Mouse (Mus musculus) Patski (cell line): ENCODE results near the gene Sox12. TPM values are rescaled to one million over a fixed set of nuclear protein-coding genes. Genes with fewer than 3 reads are reported as not detected.
"Not testable (repeated sequence)": the region's sequence is repeated elsewhere in the genome, so short reads cannot be mapped to it uniquely, and the experiment has no call there.

Source experiments
- ATAC-seq: fragments of 100-300 bp; one replicate; pipeline ENCODE4 v1.8.0; 2021
- CTCF ChIA-PET: fragments of 350-600 bp; sonication (Branson Sonifier 250); formaldehyde crosslinking; loops from one replicate; lab custom pipeline; 2022; ENCODE audit warnings: inconsistent platforms; lab: Charles Lee
- POLR2A ChIA-PET: fragments of 350-600 bp; sonication (Branson Sonifier 250); formaldehyde crosslinking; loops from one replicate; lab custom pipeline; 2022; ENCODE audit warnings: antibody characterized with exemption, inconsistent platforms; lab: Charles Lee
- DNase-seq: peaks from one replicate; pipeline ENCODE4 v3.0.0-alpha.2; 2011; ENCODE audit warnings: low read depth, low spot score
- H3K27me3 ChIP-seq: fragments of 371-371 bp; one replicate; pipeline ENCODE4 v1.5.1; 2021
- CTCF ChIP-seq: fragments of 100-300 bp; IDR thresholded peaks from one replicate; pipeline ENCODE4 v1.5.1; 2021
- in situ Hi-C: fragments of 300-500 bp; cut with MboI; formaldehyde crosslinking; loops from 3 replicates; pipeline ENCODE4 v1.11.1; 2018; ENCODE audit warnings: low pct_unique_long_range_greater_than_20kb, mixed read lengths
- polyA plus RNA-seq: library from polyadenylated mRNA; unstranded; gene quantifications from one replicate; pipeline ENCODE4 v1.2.3, GENCODE M21; 2021

The Sox12 gene
- polyA plus RNA-seq, 1 experiment from 2014 or later: 19.6 TPM

DNA sequence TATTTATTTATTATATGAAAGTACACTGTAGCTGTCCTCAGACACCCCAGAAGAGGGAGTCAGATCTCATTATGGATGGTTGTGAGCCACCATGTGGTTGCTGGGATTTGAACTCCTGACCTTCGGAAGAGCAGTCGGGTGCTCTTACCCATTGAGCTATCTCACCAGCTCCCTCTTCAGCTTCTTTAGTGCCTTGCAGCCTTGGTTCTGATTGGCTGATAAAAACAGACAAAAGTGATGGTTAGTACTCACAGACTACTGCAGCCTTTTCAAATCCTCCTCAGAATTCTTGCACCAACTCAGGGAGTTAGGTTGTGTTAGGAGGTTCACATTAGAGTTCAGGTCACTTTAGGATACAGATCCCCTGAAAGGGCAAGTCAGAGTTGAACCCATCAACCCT lies 30.6 kb upstream of the Sox12 start:
- in situ Hi-C loops, H3K27me3 ChIP-seq, POLR2A ChIA-PET, DNase-seq, ATAC-seq: not testable (repeated sequence)
- CTCF ChIA-PET: interaction anchor here (1.4 kb wide), 1 partner anchor 36 kb away, joined by 3 read pairs; no protein-coding TSS in a partner anchor
- TF ChIP-seq CTCF: peak; percentile 17

- ATAC-seq (no peak), DNase-seq (no peak)
- CTCF ChIA-PET: no interaction called here
Observed at GRCm38 (mm10) chr2:152427493-152427892, 29.6 kb upstream of the Sox12 start.

DNA sequence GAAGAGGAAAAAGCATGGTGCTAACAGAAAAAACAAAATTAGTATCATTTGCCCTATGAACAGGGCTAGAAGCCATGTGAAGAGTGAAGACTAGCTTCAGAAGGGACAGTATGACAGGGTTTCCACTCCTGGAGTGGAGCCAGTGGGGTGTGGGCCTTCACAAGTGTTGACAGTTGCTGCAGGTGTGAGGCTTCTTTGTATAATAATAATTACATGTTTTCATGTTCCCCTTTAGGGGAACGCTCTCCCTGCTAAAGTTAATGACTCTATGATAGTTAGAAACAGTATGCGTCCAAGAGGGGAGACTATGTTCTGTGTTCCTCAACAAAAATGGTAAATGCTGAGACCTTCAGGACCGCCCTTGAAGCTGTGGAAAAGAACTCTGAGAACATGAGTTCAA lies 17.9 kb upstream of the Sox12 start:
- TF ChIP-seq CTCF: no peak
- POLR2A ChIA-PET: no interaction called here
- ATAC-seq: no peak

More at GRCm38 (mm10) chr2:152427493-152427892, 29.6 kb upstream of the Sox12 start:
- no peak for TF ChIP-seq CTCF
- POLR2A ChIA-PET: no interaction called here
- in situ Hi-C loops: no loop called here
- H3K27me3 ChIP-seq: peaks cover 3% of the 10 kb centered on the region

GRCm38 (mm10) chr2:152415287-152415686 lies 17.4 kb upstream of the Sox12 start, which contains the start of gene 6820408C15Rik:
Gene 6820408C15Rik (plus strand): TSS chr2:152415587.
- TF ChIP-seq CTCF: no peak
- H3K27me3 ChIP-seq: no peaks in the 10 kb centered on the region
- in situ Hi-C loops: no loop called here
- ATAC-seq (no peak), DNase-seq (no peak)
- CTCF ChIA-PET: no interaction called here
- POLR2A ChIA-PET: no interaction called here

More for the DNA sequence above, 17.9 kb upstream of the Sox12 start:
- no peaks in the 10 kb centered on the region for H3K27me3 ChIP-seq
- in situ Hi-C loops: no loop called here
- CTCF ChIA-PET: no interaction called here
- no peak for DNase-seq

- CTCF ChIA-PET: interaction anchor here (1.0 kb wide), 1 partner anchor 23 kb away, joined by 4 read pairs; no protein-coding TSS in a partner anchor
- in situ Hi-C loops: no loop called here
- ATAC-seq: peak; percentile 71
Observed at GRCm38 (mm10) chr2:152414591-152415165, 16.8 kb upstream of the Sox12 start, which contains the start of gene Zcchc3. Gene Zcchc3 (minus strand): TSS chr2:152415027.

DNA sequence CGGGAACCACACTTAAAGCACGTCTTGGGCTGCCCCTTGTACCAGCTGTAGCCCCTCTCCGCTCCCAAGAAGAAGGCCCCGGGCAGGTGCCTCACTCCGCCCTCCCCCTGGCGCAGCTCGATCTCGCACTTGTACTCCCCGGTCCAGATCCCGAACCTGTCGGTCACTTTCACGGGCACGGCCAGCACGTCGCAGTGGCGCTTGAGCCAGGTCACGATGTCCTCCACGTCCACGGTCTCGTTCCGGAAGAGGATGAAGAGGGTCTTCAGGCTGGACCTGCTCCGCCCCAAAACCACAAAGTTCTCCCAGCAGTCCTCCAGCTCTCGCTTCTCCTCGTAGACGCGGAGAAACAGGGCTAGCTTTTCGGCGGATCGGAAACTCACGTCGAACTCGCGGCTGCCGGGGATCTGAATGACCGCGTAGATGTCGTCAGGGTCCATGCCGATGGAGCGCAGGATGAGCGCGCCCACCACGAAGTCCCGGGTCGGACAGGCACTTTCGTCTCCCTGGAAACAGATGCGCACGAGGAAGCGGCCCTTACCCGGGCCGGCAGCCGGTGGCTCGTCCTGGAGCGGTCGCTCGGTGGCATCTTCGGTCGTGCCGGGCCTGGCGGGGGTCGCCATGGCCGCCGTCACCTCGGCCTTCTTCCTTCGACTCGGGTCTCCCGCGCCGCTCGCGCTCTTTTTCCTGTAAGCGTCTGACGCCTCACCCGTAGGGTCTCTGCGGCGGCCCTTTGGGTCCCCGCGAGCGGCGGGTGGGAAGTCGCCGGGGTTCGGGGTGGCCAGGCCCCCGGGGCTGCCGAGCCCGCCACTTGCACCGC lies 16.1 kb upstream of the Sox12 start:
- no peak for DNase-seq
- in situ Hi-C loops: no loop called here
- no peak for TF ChIP-seq CTCF
- peak; percentile 27 for ATAC-seq
- ChIA-PET CTCF (interaction anchor here (1.0 kb wide), 2 partner anchors 24 to 50 kb away, joined by 3 to 4 read pairs; no protein-coding TSS in a partner anchor), POLR2A (interaction anchor here (0.6 to 0.8 kb wide), 2 partner anchors 15 to 25 kb away, joined by 3 read pairs; no protein-coding TSS in a partner anchor)
- no peaks in the 10 kb centered on the region for H3K27me3 ChIP-seq

More at GRCm38 (mm10) chr2:152414591-152415165, 16.8 kb upstream of the Sox12 start, which contains the start of gene Zcchc3:
- TF ChIP-seq CTCF: no peak
- POLR2A ChIA-PET: no interaction called here
- no peaks in the 10 kb centered on the region for H3K27me3 ChIP-seq
- DNase-seq: no peak

- no peak for TF ChIP-seq CTCF
- no peak for ATAC-seq
Observed at GRCm38 (mm10) chr2:152413158-152413764, 15.4 kb upstream of the Sox12 start.

DNA sequence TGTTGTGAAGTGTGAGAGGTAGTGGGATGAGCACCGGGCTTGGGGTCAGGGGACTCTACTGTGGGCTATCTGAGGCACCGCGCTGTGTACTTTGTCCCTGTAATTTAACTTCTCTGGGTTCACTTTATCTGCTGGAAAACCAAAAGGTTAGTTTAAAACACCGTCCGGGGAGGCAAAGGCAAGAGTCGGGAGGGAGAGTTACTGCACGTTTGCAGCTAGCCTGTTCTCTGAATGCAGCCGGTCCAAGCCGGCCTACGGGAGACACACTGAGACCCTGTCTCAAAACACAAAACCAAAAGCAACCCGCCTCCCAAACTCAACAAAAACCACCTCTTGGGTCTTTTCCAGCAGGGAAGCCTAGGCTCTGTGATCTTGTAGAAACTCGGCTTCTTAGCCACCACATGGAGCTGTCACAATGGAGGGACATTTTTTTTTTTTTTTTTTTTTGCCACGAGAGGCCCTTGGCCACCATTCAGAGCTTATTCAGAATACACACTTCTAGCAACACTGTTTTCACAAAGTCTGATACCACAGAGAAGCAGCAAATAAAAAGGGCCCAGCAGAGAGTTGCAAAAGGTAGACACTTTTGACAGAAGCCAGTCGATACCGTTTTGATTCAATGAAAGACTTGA lies 14.8 kb upstream of the Sox12 start:
- no peak for TF ChIP-seq CTCF
- DNase-seq: no peak
- ChIA-PET CTCF (no interaction called here), POLR2A (no interaction called here)
- no peak for ATAC-seq
- H3K27me3 ChIP-seq: no peaks in the 10 kb centered on the region
- in situ Hi-C loops: no loop called here

More at GRCm38 (mm10) chr2:152413158-152413764, 15.4 kb upstream of the Sox12 start:
- CTCF ChIA-PET: interaction anchor here (1.0 kb wide), 2 partner anchors 25 to 50 kb away, joined by 3 to 4 read pairs; no protein-coding TSS in a partner anchor
- no peaks in the 10 kb centered on the region for H3K27me3 ChIP-seq
- in situ Hi-C loops: no loop called here
- no peak for DNase-seq
- POLR2A ChIA-PET: interaction anchor here (0.6 to 0.8 kb wide), 2 partner anchors 14 to 26 kb away, joined by 3 read pairs; no protein-coding TSS in a partner anchor

DNA sequence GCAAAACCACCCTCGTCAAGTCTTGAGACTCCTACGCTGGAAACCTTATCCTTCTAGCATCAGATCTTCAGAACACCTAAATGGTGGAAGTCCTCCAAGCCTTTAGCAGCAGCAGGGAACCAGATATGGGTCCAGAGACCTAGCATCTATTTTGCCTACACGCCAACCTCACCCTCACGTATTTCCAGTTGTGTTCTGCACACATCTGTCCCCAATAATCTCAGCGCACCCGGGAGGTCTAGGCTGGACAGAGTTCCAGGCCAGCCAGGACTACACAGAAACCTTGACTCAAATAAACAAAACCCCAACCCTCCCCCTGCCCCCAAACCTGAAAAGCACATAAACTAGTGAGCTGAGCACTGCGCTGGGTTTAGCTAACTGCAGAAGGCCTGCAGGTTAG lies 13.6 kb upstream of the Sox12 start:
- ChIA-PET POLR2A (no interaction called here), CTCF (no interaction called here)
- no peak for TF ChIP-seq CTCF
- DNase-seq (no peak), ATAC-seq (no peak)
- in situ Hi-C loops: no loop called here
- no peaks in the 10 kb centered on the region for H3K27me3 ChIP-seq

DNA sequence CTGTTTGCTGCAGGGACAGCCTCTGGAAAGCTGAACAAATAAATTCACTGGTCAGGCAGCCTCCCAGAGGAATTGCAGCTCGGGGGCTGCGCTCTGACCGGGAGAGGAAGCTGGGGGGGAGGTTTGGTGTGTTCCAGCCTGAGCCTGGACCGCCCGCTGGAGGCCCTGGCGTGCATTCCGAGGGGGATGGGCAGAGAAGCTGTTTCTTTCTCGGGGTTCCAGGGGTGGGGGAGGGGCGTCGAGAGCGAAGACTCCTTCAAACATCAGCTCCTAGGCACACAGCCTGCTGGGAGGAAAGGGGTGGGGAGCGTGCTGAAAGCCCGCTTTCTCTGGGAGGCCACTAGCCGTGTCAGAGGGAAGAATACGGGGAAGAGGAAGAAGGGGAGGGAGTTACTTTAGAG lies 13.1 kb upstream of the Sox12 start:
- no peak for TF ChIP-seq CTCF
- CTCF ChIA-PET: no interaction called here
- in situ Hi-C loops: no loop called here

More for the DNA sequence above, 13.1 kb upstream of the Sox12 start:
- ATAC-seq: no peak
- H3K27me3 ChIP-seq: no peaks in the 10 kb centered on the region
- DNase-seq: no peak
- POLR2A ChIA-PET: interaction anchor here (1.1 kb wide), 1 partner anchor 13 kb away, joined by 3 read pairs; the partner anchor contains the start of gene Sox12
